Mouse (Mus musculus): Measurements from ENCODE around the gene Hadh. TPM values are rescaled to one million over a fixed set of nuclear protein-coding genes. Genes with fewer than 3 reads are reported as not detected.

The Hadh gene
- total RNA-seq (2021) (100 to 1,000 TPM; 456 to 509 TPM), polyA plus RNA-seq (2012; rRNA removed) (288 and 386 TPM in 2 replicates)
- long read RNA-seq, transcript Hadh-201 (8 exons, 1,789 nt): major isoform, 628 of 659 reads
- long read RNA-seq, partial matches to known transcripts: 13 of 659 reads
- long read RNA-seq, other reads (novel, unspliced or antisense): 18 of 659 reads

DNA sequence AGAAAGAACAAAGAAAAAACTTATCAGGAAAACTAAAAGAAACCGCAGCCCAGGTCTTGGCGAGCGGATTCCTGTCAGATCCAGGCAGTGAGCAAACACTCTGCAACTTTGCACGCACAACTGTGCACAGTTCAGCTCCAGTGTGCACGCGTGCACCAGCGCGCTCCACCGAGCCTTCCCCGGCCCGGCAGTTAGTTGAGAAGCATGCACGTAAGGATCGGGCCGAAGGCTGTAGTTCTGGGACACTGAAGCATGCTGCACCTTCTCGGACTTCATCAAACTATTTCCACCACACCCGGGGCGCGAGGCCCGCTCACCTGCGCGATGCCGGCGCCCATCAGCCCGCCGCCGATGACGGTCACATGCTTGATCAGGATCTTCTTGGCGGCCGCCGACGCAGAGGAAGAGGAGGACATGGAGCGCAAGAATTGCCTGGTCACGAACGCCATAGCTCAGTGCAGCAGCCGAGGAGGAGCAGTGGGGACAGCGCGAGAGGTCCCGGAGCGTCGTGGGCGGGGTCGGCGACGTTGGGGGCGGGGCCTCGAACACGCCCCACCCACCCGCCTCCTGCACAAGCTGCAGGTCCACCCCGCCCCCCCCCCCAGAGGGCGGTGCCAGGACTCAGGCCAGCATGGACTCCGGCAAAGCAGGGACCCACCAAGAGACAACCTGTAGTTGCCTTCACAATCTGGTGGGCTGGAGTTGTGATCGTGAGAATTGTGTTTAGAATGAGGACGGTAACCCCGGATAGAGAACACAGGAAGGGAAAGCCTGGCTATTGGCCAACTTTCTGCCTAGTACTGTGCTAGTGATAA, at the start of gene Hadh:
Gene Hadh (minus strand): TSS at position 543 of the 815 bp plus-strand sequence.
- peak; percentile 93 for DNase-seq

DNA sequence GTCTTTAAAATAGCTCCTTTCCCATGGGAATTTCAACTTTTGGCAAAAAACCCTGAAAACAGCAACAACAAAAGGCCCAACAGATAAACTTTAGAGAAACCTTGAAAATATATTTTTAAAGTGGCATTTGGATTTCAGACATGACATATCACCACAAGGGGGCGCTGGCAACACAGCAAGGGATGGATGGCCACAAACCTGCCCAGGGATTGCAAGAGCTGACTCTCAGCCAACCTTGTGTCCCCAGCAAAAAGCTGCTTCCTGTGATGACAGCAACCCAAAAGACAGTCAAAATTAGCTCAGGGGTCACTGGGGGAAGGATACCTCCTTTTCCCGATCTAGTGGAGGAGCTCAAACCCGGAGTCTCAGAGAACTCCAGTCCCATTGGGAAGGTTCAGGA, 48.3 kb upstream of the Hadh start:
- DNase-seq: peak; percentile 83

DNA sequence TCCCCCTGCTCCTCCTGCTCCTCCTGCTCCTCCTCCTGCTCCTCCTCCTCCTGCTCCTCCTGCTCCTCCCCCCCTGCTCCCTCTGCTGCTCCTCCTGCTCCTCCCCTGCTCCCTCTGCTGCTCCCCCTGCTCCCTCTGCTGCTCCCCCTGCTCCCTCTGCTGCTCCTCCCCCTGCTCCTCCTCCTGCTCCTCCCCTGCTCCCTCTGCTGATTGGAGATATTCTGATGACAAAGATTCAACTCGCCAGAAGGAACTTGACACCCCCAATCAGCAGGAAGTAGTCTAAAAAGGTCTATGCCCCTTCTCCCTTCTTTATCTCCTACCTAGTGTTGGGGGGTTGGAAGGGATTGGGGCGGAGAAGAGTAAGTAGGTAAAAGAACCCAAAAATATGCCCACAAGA, 46.3 kb upstream of the Hadh start:
- DNase-seq: no peak

DNA sequence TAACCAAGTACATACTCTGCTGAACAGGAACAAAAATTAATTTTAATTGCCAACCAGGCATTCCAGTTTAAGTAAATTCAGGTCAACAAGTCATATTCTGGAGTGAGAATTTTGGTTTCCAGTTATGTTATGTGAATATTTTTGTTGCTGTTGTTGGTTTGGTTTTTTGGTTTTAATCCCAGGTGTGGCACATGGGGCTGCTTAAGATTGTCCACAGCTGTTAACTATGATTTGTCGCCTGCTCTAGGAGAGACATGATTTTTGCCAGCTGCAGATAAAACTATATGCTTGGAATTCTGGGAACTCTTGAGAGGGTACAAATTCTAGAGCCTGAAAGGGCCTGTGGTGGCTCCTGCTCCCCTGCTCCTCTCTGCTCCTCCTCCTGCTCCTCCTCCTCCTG, 45.2 kb upstream of the Hadh start:
- no peak for DNase-seq

DNA sequence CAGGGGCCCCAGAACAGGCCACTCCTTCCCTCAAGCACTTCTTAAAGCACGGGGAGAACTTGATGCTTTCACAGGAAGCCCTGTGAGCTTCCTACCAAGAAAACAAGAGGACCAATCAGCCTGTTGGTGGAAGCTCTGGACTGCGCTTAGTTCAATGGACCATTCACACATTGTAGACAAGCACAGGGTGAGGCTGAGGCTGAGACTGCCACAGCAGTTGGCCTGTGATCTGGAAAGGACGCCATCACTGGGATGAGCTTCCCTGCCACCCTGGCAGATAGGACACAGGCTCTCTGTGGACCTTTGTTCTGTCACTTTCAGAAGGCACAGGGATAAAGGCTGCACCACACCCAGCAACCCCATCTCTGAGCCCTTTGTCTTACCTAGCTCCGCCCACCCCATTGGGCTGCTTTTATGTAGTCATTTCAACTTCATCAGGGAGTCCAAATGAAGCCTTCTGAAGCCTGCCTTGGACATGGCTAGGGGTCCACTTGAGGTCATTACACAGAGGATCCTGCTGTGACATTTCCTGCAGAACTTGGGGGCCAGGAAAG, 44.1 kb upstream of the Hadh start:
- no peak for DNase-seq

- no peak for DNase-seq
Observed at GRCm38 (mm10) chr3:131312340-131312739, 40.4 kb upstream of the Hadh start.

DNA sequence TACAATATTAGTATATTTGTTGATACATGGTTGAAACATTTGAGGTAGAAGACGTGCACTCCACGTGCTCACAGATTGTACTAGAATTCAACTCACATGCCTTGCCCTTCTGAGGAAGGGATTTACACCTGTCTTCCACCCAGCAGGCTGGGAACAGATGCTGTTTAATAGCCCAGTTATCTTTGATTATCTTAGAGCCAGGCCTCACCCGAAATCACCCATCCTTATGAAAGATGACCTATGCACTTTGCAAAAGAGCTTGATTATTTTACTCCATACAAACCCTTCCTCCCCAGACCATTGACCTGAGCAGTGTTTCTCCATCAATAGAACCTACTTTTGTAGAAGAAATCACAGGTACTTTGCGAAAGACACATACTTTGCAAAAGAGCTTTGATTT, 38.7 kb upstream of the Hadh start:
- no peak for DNase-seq

DNA sequence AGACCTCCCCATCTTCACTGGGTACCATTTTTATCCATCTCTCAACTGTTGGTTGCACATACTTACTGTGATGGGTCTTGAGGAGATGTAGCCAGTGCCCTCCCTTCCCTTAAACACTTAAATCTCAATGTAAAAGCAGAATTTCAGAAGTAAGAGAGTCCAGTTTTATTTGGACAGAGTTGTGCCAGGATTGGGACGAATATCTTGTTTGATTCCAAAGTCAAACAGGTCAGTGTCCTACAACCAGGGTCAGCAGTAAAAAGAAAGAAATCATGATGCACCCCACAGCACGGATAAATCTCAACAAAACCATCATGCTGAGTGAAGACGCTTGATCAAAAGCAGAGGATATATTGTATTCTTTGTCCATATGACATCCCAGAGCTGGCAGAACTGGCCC, 35.9 kb upstream of the Hadh start:
- DNase-seq: no peak

DNA sequence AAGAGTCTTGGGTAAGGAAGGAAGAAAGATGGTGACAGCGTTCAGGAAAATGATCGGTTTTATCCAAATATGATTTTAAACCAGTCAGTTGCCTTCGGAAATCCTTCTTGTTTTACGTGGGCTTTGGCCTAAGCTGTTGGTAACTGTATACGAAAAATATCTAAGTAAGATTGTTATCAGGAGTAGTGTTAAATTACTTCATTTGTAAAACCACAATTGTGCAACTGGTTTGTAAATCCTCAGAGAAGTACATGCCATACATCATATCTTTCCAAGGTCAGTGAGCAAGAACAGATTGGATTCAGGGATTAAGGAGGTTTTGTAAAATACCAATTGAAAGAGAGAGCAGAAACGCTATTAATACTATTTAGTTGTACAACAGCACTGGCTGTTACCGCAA, 34.4 kb upstream of the Hadh start:
- no peak for DNase-seq

DNA sequence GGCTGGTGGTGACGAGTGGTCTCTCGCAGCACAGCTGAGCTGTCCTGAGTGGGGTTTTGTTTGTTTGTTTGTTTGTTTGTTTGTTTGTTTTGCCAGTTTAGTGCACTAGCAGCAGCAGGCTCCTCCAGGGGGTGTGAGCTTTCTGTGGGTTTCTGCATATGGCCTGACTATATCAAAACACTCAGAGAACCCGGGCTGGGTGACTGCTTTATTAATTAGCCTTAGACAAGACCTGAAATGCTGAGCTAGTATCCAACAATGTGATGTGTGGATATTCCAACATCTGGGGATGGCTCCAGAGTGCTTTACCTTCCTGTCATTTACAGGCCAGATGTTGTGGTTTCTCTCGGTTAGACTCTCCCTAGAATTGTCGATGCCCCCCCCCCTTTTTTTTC, 31.4 kb upstream of the Hadh start:
- DNase-seq: no peak

- peak; percentile 95 for DNase-seq
Observed at GRCm38 (mm10) chr3:131302452-131303319, 30.8 kb upstream of the Hadh start, which contains the start of gene Cyp2u1. Gene Cyp2u1 (minus strand): TSS chr3:131303227.

- no peak for DNase-seq
Observed at GRCm38 (mm10) chr3:131299908-131300307, 28.0 kb upstream of the Hadh start.

DNA sequence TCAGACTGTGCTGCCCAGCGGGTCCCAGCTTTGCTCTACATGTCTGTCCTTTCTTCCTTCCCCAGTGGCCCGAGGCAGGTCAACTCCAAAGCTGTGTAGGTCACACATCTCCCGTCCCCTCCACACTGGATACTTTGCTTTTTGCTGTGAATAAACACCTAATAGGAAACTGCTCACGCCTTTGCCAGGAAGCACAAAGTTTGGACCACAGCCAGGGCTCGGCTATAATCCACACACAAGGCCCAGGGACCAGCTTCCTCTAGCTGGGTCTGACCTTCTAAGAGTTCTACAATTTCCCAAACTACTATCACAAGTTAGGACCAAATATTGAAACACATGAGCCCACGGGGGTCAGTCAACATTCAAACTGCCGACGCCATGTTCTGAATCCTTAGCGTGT, 27.2 kb upstream of the Hadh start:
- DNase-seq: no peak

- DNase-seq: no peak
Observed at GRCm38 (mm10) chr3:131296893-131297292, 25.0 kb upstream of the Hadh start.

- DNase-seq: peak; percentile 26
Observed at GRCm38 (mm10) chr3:131295513-131296200, 23.8 kb upstream of the Hadh start.

GRCm38 (mm10) chr3:131294503-131294902, 22.6 kb upstream of the Hadh start:
- no peak for DNase-seq

GRCm38 (mm10) chr3:131292959-131293358, 21.1 kb upstream of the Hadh start:
- DNase-seq: no peak

DNA sequence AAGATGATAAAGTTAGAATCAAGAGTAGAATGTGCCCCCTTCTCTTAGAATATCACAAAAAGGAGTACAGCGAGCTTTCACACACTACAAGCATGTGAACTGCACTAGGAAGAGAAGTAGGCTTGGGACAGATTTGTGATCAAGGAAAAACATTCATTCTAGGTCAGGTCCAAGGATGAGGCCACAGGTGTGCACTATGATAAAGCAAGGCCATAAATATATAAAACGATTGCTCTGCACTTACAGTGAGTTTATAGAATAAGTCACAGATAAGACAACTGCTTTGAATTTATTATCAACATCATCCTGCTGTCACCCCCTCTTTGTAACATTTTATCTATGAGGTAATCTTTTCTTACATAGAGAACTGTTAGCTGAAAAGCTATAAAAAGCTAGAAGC, 20.4 kb upstream of the Hadh start:
- DNase-seq: no peak

DNA sequence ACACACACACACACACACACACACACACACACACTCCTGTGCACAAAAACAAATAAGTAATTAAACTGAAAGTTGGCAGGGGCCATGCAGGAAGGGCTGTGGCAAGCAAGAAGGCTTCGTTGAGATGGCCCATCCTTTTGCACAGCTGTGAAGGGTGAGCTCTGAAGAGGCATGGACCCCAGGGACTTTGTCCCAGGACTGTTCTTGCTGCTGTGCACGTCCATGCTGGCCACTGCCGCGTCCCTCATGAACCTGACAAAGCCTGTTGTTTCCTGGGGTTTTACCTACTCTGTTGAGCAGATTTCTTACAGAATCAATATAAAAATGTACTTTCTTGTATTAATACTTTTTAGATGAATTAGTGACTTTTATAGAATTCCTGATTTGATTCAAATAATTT, 20.0 kb upstream of the Hadh start:
- DNase-seq: no peak

DNA sequence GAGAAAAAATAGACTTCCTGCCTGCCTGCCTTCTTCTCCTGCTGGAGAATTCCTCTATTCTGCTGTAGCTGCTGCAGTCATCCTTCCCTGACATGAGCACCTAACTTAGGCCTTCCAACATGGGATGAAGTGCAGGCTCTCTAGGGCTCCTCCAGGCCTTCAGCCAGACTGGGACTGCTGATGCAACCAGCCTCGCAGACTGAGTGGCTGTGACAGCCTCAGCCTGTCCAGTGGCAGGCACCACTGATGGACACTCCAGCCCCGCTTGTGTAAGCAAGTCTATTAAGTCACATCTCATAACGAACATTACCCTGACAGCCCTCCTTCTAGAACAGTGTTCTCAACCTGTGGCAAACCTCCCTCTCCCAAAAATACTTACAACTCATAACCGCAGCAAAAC, 2.2 kb upstream of the Hadh start:
- DNase-seq: no peak

GRCm38 (mm10) chr3:131272374-131273100, 636 bp upstream of the Hadh start:
- no peak for DNase-seq

All from adrenal gland, adult 2 months (tissue).